In the genomic region with DNA sequence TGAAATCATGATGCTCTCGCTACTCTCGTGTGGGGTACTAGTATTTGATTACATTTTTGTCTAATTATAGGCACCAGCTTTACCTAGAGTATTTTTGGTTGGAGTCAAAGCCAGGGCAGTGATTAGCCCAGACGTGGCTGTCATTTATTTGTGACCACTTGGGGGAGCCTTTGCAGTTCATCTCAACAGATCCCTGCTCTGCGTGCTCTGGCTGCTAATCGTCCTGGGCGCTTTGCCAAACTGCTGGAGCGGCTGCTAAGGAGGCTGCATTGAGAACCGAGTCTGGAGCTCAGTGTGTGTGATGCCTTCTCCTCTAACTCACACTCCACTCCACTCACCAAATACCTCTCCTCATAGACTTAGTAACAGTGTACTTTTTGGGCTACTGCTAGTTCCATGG, we compare ENCODE assay signal across 8 mouse cellular contexts. TPM values are rescaled to one million over a fixed set of nuclear protein-coding genes. Genes with fewer than 3 reads are reported as not detected.
A peak's percentile ranks its signal among the peaks of the same experiment; 100 is the strongest.
DNase-seq lines count a peak whose midpoint lies in the region; ATAC-seq and TF ChIP-seq lines count a peak whose summit lies in the region.

No protein-coding gene starts in this region.

- TF ChIP-seq POLR2A in cortical plate, adult 2 months (IDR thresholded peaks at IDR 0.05; ENCODE audit: extremely low read depth, insufficient read depth, low read length), result no peak

- H3K4me1 ChIP-seq in cortical plate, adult 2 months (ENCODE audit: control insufficient read depth, insufficient read depth, low read length), result 0 out of 2 replicates have a peak, but pooled peaks cover 1% of the 10 kb centered on the region

- no peak overlapping the region; the same call in 1 of the 2 replicates for H3K4me3 ChIP-seq in cortical plate, adult 2 months (ENCODE audit: insufficient read depth, low read length)
- H3K4me3 ChIP-seq in left cerebral cortex, adult 2 months, result peak overlapping the region; percentile 74

- H3K27ac ChIP-seq in cortical plate, adult 2 months (ENCODE audit: insufficient read depth, low read length), result no peak overlapping the region
- peak overlapping the region; percentile 42; the same call in 1 of the 2 replicates for H3K27ac ChIP-seq in left cerebral cortex, adult 2 months

- intact Hi-C loops in left cerebral cortex, adult 2 months (cut with DNase I), result loop anchor here (1.0 to 5.0 kb wide), 6 partner anchors 68 to 665 kb away; no protein-coding TSS in a partner anchor

- peak; percentile 70 for ATAC-seq in megakaryocyte, adult 5-6 weeks (ENCODE audit: poor library complexity, severe bottlenecking)

- peak; percentile 94 for DNase-seq in ZHBTc4 (ENCODE audit: low read depth, low spot score)
- peak; percentile 99 for DNase-seq in gastrocnemius, postnatal 10 days
- peak; percentile 62 for DNase-seq in hindlimb bud, embryonic 11.5 days (ENCODE audit: extremely low spot score, low read depth, low spot score)
- DNase-seq in left cerebral cortex, adult 2 months (ENCODE audit: extremely low spot score in 1 of 2, low spot score in 2 of 2), result peak; percentile 91 to 94
- peak; percentile 95 for DNase-seq in right cerebral cortex, adult 18-20 months
- DNase-seq in urinary bladder, adult 2 months (ENCODE audit: low spot score), result peak; percentile 70

- peak; percentile 71 for TF ChIP-seq CTCF in cortical plate, adult 2 months (IDR thresholded peaks at IDR 0.05; ENCODE audit: extremely low read depth, insufficient read depth, low read length)
- TF ChIP-seq CTCF in left cerebral cortex, adult 2 months (IDR thresholded peaks at IDR 0.05), result peak; percentile 85

RNA-seq across cellular contexts. Expression of a gene that starts 2.7 kb away (rescaled TPM):
- 48.5 and 49.3 TPM in 2 replicates for polyA plus RNA-seq in cortical plate, adult 2 months (2012; rRNA removed)
- 100 to 1,000 TPM; 148 to 154 TPM for total RNA-seq in gastrocnemius, postnatal 10 days (2021)
- total RNA-seq in left cerebral cortex, adult 2 months (2021), result 10 to 100 TPM; 82.7 to 89.2 TPM
- 95.2 and 96.8 TPM in 2 replicates for total RNA-seq in megakaryocyte, adult 5-6 weeks (2015)
- 177 and 191 TPM in 2 replicates for total RNA-seq in megakaryocyte, adult 5-6 weeks (2017)
- 43.9 and 47.8 TPM in 2 replicates for polyA plus RNA-seq in urinary bladder, adult 2 months (2012; rRNA removed)
